Mouse (Mus musculus) ES-E14 (cell line): ENCODE results near the gene Pacrg. TPM values are rescaled to one million over a fixed set of nuclear protein-coding genes. Genes with fewer than 3 reads are reported as not detected.

Source experiments
- DNase-seq: peaks from one replicate; pipeline ENCODE4 v3.0.0-alpha.2; 2013; ENCODE audit warnings: low read depth, low spot score
- H3K27ac ChIP-seq: 2 replicates; pipeline ENCODE4 v1.5.1; 2012; ENCODE audit warnings: low read depth, mild to moderate bottlenecking, low read length, moderate library complexity, mixed read lengths; ENCODE audit not compliant: poor library complexity, insufficient read depth, severe bottlenecking
- H3K36me3 ChIP-seq: 2 replicates; pipeline ENCODE4 v1.6.1; 2012; ENCODE audit warnings: mild to moderate bottlenecking, low read length, moderate library complexity, mixed read lengths; ENCODE audit not compliant: control insufficient read depth, poor library complexity, insufficient read depth, severe bottlenecking
- H3K4me1 ChIP-seq, 2 experiments: fragments of 150-350 bp in 1 of 2; sonication (generic) in 1 of 2; 2 replicates each; pipeline ENCODE4 v1.6.1; 2012; ENCODE audit warnings: low read length in 2 of 2, mild to moderate bottlenecking in 1 of 2, mixed read lengths in 1 of 2; ENCODE audit not compliant: control insufficient read depth in 2 of 2, insufficient read depth in 2 of 2, poor library complexity in 1 of 2
- H3K4me3 ChIP-seq, 2 experiments: fragments of 150-350 bp in 1 of 2; sonication (generic) in 1 of 2; 2 replicates each; pipeline ENCODE4 v1.5.1; 2012; ENCODE audit warnings: low read length in 2 of 2, low read depth in 1 of 2, mild to moderate bottlenecking in 1 of 2, mixed read lengths in 1 of 2; ENCODE audit not compliant: insufficient read depth in 1 of 2, poor library complexity in 1 of 2, severe bottlenecking in 1 of 2
- H3K9ac ChIP-seq: 2 replicates; pipeline ENCODE4 v1.6.1; 2012; ENCODE audit warnings: low read depth, mild to moderate bottlenecking, low read length, mixed read lengths; ENCODE audit not compliant: poor library complexity, insufficient read depth, severe bottlenecking
- H3K9me3 ChIP-seq: fragments of 150-350 bp; sonication (generic); 2 replicates; pipeline ENCODE4 v1.6.1; 2012; ENCODE audit warnings: low read depth, mild to moderate bottlenecking, low read length; ENCODE audit not compliant: control insufficient read depth, insufficient read depth
- CHD2 ChIP-seq: IDR thresholded peaks from 2 replicates; pipeline ENCODE4 v1.6.1; 2014; ENCODE audit warnings: mild to moderate bottlenecking, low read depth, low read length, inconsistent platforms
- HCFC1 ChIP-seq: IDR thresholded peaks from 2 replicates; pipeline ENCODE4 v1.6.1; 2012; ENCODE audit warnings: low read length, inconsistent platforms, borderline replicate concordance; ENCODE audit not compliant: insufficient read depth
- MAFK ChIP-seq: IDR thresholded peaks from 2 replicates; pipeline ENCODE4 v1.6.1; 2014; ENCODE audit warnings: mild to moderate bottlenecking, low read depth, low read length, inconsistent platforms; ENCODE audit not compliant: insufficient read depth
- ZC3H11A ChIP-seq: IDR thresholded peaks from 2 replicates; pipeline ENCODE4 v1.6.1; 2012; ENCODE audit warnings: low read depth, mild to moderate bottlenecking, inconsistent platforms, low read length, borderline replicate concordance
- ZNF384 ChIP-seq: IDR thresholded peaks from 2 replicates; pipeline ENCODE4 v1.6.1; 2012; ENCODE audit warnings: low read depth, low read length, inconsistent platforms
- in situ Hi-C, 2 experiments: fragments of 600-800 bp; cut with MboI; formaldehyde crosslinking; loops; one replicate each; pipeline ENCODE4 v1.15.1; 2025; ENCODE audit warnings: low sequenced_read_pairs in 2 of 2, inconsistent platforms in 1 of 2; ENCODE audit not compliant: unreplicated experiment in 2 of 2
- total RNA-seq: library from RNA; depleted of rRNA; stranded (reverse); fragments of 300-350 nt; gene quantifications from 2 replicates; pipeline ENCODE4 v1.2.3, GENCODE M21; 2012

The Pacrg gene
- total RNA-seq, 1 experiment = 0.27 TPM

- DNase-seq = no peak
- in situ Hi-C loops = no loop called here
- no peaks in the 10 kb centered on the region for H3K4me1 ChIP-seq
- H3K9ac ChIP-seq = no peak overlapping the region
- no peaks in the 10 kb centered on the region for H3K9me3 ChIP-seq
- H3K4me3 ChIP-seq = no peak overlapping the region
- TF ChIP-seq ZNF384 (no peak), CHD2 (no peak), HCFC1 (no peak), MAFK (no peak), ZC3H11A (no peak)
- H3K36me3 ChIP-seq = no peaks in the 10 kb centered on the region
- no peak overlapping the region for H3K27ac ChIP-seq
Measured at GRCm38 (mm10) chr17:10540772-10541171, 299.3 kb downstream of the Pacrg start.

DNA sequence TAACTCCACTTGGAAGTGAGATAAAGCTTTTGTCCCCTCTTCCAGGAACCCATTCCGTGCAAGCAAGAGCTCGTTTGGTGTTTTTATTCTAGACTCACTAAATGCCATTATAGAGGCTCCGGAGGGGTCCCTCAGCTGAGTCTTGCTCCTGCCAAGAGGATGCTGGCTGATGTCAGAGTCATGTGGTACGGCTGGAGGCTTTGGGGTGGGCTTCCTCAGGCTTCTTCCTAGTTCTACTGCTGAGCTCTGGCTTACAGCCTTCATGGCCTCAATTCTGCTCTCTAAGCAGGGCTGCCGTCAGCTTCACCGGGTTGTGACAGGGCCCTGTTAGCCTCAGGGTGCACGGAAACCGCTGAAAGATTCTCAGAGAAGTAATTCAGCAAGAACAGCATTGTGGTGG lies 305.9 kb downstream of the Pacrg start:
- in situ Hi-C loops = no loop called here
- Histone ChIP-seq H3K9me3 (no peaks in the 10 kb centered on the region), H3K4me3 (no peak overlapping the region), H3K27ac (no peak overlapping the region), H3K9ac (no peak overlapping the region), H3K36me3 (no peaks in the 10 kb centered on the region), H3K4me1 (peaks cover 2 to 7% of the 10 kb centered on the region in 2 experiments; a peak in 3 of 4 replicates)
- TF ChIP-seq ZNF384 = no peak
- TF ChIP-seq HCFC1 = no peak
- TF ChIP-seq MAFK = no peak
- TF ChIP-seq CHD2 = no peak
- no peak for TF ChIP-seq ZC3H11A
- no peak for DNase-seq

GRCm38 (mm10) chr17:10533461-10533860 lies 306.6 kb downstream of the Pacrg start:
- no peak overlapping the region for H3K27ac ChIP-seq
- no peaks in the 10 kb centered on the region for H3K9me3 ChIP-seq
- H3K4me1 ChIP-seq = peaks cover 2 to 7% of the 10 kb centered on the region in 2 experiments; a peak in 3 of 4 replicates
- no peaks in the 10 kb centered on the region for H3K36me3 ChIP-seq
- no peak overlapping the region for H3K9ac ChIP-seq
- no peak overlapping the region for H3K4me3 ChIP-seq
- no peak for TF ChIP-seq MAFK
- TF ChIP-seq ZNF384 = no peak
- TF ChIP-seq HCFC1 = no peak
- no peak for TF ChIP-seq ZC3H11A
- no peak for TF ChIP-seq CHD2
- in situ Hi-C loops = no loop called here
- DNase-seq = no peak

GRCm38 (mm10) chr17:10531024-10531423 lies 309.1 kb downstream of the Pacrg start:
- no peak for TF ChIP-seq CHD2
- TF ChIP-seq MAFK = no peak
- TF ChIP-seq ZC3H11A = peak; percentile 48; the same call in 1 of the 2 replicates
- no peak for TF ChIP-seq ZNF384
- in situ Hi-C loops = no loop called here

DNA sequence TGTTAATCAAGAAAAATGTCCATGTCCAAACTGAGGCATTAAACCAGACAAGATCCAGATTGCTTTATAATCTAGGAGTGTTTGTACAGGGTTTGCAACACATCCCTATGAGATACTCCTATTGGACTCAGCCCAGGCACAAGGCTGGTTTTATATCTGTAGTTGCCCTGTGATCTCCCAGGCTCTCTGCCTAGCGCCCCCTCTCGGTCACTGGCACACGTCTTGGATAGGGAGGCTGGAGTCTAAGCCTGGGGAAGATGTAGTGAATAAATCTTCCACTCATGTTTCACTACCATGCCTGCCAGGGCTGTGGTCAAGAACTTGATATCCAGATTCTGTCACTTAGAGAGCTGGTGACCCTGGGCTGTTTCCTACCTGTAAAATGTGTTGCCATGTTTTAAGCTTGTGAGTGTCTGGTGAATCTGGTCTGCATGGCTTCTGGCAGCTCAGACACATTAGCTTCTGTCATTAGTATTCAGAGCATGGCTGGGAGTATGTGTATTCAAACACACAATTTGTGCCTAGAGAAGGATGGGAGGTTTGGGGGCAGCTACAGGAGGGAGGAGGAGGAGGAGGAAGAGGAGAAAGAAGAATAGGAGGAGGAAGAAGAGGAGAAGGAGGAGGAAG lies 310.7 kb downstream of the Pacrg start:
- no peaks in the 10 kb centered on the region for H3K9me3 ChIP-seq
- H3K36me3 ChIP-seq = no peaks in the 10 kb centered on the region
- peaks cover 2 to 7% of the 10 kb centered on the region in 2 experiments; a peak in 3 of 4 replicates for H3K4me1 ChIP-seq
- no peak overlapping the region for H3K4me3 ChIP-seq
- TF ChIP-seq HCFC1 = no peak
- TF ChIP-seq MAFK = no peak
- no peak for TF ChIP-seq ZC3H11A
- TF ChIP-seq ZNF384 = no peak
- no peak for TF ChIP-seq CHD2
- DNase-seq = no peak
- in situ Hi-C loops = no loop called here
- H3K9ac ChIP-seq = no peak overlapping the region
- no peak overlapping the region for H3K27ac ChIP-seq

More at GRCm38 (mm10) chr17:10531024-10531423, 309.1 kb downstream of the Pacrg start:
- Histone ChIP-seq H3K9ac (no peak overlapping the region), H3K9me3 (no peaks in the 10 kb centered on the region), H3K36me3 (no peaks in the 10 kb centered on the region), H3K4me3 (no peak overlapping the region), H3K27ac (no peak overlapping the region), H3K4me1 (peaks cover 2 to 7% of the 10 kb centered on the region in 2 experiments; a peak in 3 of 4 replicates)
- peak; percentile 72 for DNase-seq
